Mouse (Mus musculus) thymus, adult 2 months (tissue): ENCODE results near the gene Greb1. TPM values are rescaled to one million over a fixed set of nuclear protein-coding genes. Genes with fewer than 3 reads are reported as not detected.
"Not testable (repeated sequence)": the region's sequence is repeated elsewhere in the genome, so short reads cannot be mapped to it uniquely, and the experiment has no call there.

Experiments used
- DNase-seq: peaks from one replicate; pipeline ENCODE4 v3.0.0; 2021
- H3K27ac ChIP-seq: fragments of 200-500 bp; 2 replicates; pipeline ENCODE4 v1.5.1; 2012; ENCODE audit warnings: low read length, control low read depth; ENCODE audit not compliant: control insufficient read depth, insufficient read depth
- H3K27me3 ChIP-seq: fragments of 200-500 bp; 2 replicates; pipeline ENCODE4 v1.6.1; 2012; ENCODE audit warnings: mild to moderate bottlenecking, low read length, moderate library complexity, mixed read lengths; ENCODE audit not compliant: control insufficient read depth, insufficient read depth
- H3K36me3 ChIP-seq: fragments of 200-500 bp; 2 replicates; pipeline ENCODE4 v1.6.1; 2012; ENCODE audit warnings: mild to moderate bottlenecking, low read length, moderate library complexity; ENCODE audit not compliant: control insufficient read depth, insufficient read depth
- H3K4me1 ChIP-seq: fragments of 200-500 bp; replicated peaks from 2 replicates; pipeline ENCODE4 v1.6.1; 2012; ENCODE audit warnings: low read length; ENCODE audit not compliant: control insufficient read depth, insufficient read depth
- H3K4me3 ChIP-seq: fragments of 200-500 bp; 2 replicates; pipeline ENCODE4 v1.5.1; 2012; ENCODE audit warnings: mild to moderate bottlenecking, low read length, control low read depth, moderate library complexity; ENCODE audit not compliant: control insufficient read depth, insufficient read depth
- CTCF ChIP-seq: fragments of 200-500 bp; IDR thresholded peaks from 2 replicates; pipeline ENCODE4 v1.5.1; 2012; ENCODE audit warnings: mild to moderate bottlenecking, control low read depth, low read length, moderate library complexity, borderline replicate concordance; ENCODE audit not compliant: control insufficient read depth, poor library complexity, insufficient read depth; ENCODE audit errors: extremely low read depth
- POLR2A ChIP-seq: fragments of 200-500 bp; IDR thresholded peaks from 2 replicates; pipeline ENCODE4 v1.6.1; 2012; ENCODE audit warnings: mild to moderate bottlenecking, low read length, control low read depth, moderate library complexity; ENCODE audit not compliant: control insufficient read depth, poor library complexity, insufficient read depth; ENCODE audit errors: extremely low read depth
- WGBS: fragments of 180-500 bp; shearing (Covaris S2); methylation state at CpG from one replicate; pipeline ENCODE4 v1.1.7; 2018; 5-methylcytosine and 5-hydroxymethylcytosine counted together
- polyA plus RNA-seq: library from polyadenylated mRNA; depleted of rRNA; stranded (reverse); fragments of >200 nt; gene quantifications from 2 replicates; pipeline ENCODE4 v1.2.3, GENCODE M21; 2012

Greb1 gene
- polyA plus RNA-seq, 1 experiment = 10.6 TPM

DNA sequence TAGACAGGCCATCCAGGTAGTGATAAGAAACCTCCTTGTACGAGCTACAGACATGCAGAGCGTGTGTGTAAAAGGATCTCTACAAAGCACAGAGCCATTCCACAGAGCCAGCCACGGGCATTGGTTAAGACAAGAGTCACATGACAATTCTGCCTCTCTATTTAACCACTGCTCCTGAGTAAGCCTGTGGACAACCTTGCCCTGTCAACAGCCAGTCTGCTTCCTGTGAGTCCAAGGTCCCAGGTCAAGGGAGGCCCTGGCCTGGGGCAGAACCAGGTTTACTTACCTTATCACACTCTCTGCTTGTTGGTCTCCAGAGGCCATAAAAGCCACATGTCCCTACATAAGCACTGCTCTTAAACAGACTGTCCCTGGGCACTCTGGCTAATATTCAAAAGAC lies 74.5 kb downstream of the Greb1 start:
- no peak for DNase-seq
- WGBS = 72% methylated on average over 3 of the region's 3 CpGs
- H3K4me3 ChIP-seq = no peak overlapping the region
- H3K27me3 ChIP-seq = no peaks in the 10 kb centered on the region
- H3K36me3 ChIP-seq = no peaks in the 10 kb centered on the region
- TF ChIP-seq POLR2A (no peak), CTCF (no peak)
- no peaks in the 10 kb centered on the region for H3K4me1 ChIP-seq
- no peak overlapping the region for H3K27ac ChIP-seq

DNA sequence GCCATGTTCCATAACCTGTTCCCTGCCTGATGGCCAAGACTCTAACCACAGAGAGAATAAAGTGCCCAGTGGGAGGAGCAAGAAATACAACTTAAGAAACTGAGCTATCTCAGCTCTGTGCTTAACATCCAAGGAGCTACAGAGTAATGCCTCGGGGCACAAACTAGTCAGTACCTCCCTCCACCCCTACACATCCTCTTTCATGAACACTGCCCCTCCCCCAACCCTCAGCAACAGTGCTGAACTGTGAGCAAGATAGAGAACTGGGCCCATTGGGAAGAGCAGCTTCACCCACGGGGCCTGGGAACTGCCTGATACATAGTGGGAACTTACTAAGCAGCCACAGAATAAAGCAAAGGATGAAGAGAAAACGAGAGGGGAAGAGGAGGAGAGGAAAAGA lies 77.1 kb downstream of the Greb1 start:
- Histone ChIP-seq H3K36me3 (no peaks in the 10 kb centered on the region), H3K27me3 (no peaks in the 10 kb centered on the region), H3K4me1 (no peaks in the 10 kb centered on the region), H3K27ac (no peak overlapping the region), H3K4me3 (no peak overlapping the region)
- TF ChIP-seq POLR2A = no peak
- no peak for TF ChIP-seq CTCF
- DNase-seq = peak; percentile 18
- 16% methylated on average over 3 of the region's 3 CpGs for WGBS

DNA sequence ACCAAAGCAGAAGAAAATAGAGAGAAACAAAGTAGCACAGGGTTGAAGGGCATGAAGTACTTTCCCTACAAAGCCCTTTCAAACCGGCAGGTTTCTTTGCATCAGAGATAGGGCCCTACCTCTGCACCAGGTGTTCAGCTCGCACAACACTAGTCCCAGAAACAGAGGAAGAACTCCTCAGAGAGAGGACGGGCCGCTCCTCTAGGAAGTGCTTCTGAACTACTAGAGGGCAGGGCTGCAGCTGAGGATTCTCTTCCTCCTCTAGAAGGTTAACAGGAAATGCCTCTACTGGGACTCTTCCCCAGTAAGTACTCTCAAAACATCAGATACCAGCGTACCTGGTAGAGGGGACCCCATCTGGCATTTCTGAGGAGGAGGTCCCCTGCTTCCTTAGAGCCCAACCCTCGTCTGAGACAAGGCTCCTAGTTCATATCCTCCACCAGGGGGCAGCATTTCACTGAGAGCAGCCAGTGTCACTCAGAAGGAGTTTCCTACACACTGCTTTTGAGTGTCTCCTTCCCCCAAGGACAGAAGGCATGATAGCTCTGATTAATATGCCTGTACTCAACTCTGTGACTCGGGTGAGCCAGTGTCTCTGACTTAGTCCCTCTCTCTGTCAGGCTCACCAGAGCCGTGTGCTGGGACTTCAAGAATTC lies 81.9 kb downstream of the Greb1 start:
- peak; percentile 46 for DNase-seq
- no peaks in the 10 kb centered on the region for H3K27me3 ChIP-seq
- WGBS = 30% methylated on average over 8 of the region's 8 CpGs
- H3K4me3 ChIP-seq = no peak overlapping the region
- no peaks in the 10 kb centered on the region for H3K36me3 ChIP-seq
- no peaks in the 10 kb centered on the region for H3K4me1 ChIP-seq
- TF ChIP-seq CTCF (no peak), POLR2A (no peak)
- H3K27ac ChIP-seq = no peak overlapping the region

DNA sequence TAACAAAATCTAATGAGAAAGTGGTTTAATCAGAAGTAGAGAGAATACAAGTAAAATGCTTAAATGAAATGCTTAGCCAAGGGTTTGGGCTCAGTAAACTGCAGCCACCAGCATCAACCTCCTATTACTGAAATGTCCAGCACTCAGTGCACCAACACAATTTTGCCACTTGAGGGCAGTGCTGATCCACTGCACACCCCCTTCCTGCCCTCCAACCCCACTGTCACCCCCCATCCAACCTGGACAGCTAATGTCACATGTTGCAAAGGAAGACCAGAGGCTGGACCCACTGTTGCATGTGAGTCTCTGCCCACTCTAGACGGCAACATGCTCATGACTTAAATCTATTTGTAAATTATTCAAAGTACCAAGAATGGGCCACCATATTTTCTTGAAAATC lies 83.0 kb downstream of the Greb1 start:
- H3K27me3 ChIP-seq = no peaks in the 10 kb centered on the region
- DNase-seq = peak; percentile 65
- no peak overlapping the region for H3K27ac ChIP-seq
- no peak overlapping the region for H3K4me3 ChIP-seq
- WGBS = 70% methylated on average over 1 of the region's 1 CpGs
- no peak for TF ChIP-seq POLR2A
- peak; percentile 69; the same call in 1 of the 2 replicates for TF ChIP-seq CTCF
- no peaks in the 10 kb centered on the region for H3K4me1 ChIP-seq
- H3K36me3 ChIP-seq = no peaks in the 10 kb centered on the region

DNA sequence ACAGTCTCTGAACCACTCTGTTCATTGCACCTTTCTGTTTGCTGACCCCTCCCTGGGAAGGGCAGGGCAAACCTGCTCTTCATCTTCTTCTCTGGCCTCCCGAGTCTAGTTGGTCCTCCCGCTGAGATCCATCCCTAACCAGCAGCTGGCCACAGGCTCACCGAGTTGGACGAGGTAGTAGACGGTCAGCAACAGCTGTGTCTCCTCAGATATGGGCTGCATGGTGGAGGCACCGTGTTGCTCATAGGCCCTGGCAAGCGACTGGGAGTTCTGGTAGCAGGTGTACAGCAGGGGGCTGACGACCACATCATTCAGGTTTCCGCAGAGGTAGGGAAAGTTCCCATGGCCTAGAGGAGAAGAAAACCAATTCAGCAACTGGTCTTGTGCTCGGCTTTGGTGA lies 86.1 kb downstream of the Greb1 start:
- no peak for TF ChIP-seq CTCF
- no peak for TF ChIP-seq POLR2A
- Histone ChIP-seq H3K4me3 (no peak overlapping the region), H3K36me3 (no peaks in the 10 kb centered on the region), H3K4me1 (no peaks in the 10 kb centered on the region), H3K27me3 (no peaks in the 10 kb centered on the region), H3K27ac (no peak overlapping the region)
- DNase-seq = no peak
- WGBS = 91% methylated on average over 10 of the region's 10 CpGs

DNA sequence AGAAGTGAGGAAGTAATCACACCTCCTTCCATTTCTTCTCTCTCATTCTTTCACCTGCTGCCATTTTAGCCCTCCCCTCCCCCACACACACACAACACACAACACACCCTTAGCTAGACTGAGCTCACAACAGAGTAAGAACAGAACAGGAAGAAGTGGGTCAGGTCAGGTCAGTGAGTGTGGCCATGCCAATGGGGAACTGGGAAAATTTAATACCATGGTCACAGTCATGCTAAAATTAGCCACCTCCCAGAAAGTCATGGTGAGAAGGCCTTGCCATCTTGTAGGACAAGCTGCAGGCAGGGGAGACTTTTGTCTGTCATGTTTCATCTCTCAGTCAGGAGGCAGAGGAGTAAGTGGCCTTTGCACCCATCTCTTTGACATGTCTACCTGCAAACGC lies 102.0 kb downstream of the Greb1 start:
- Histone ChIP-seq H3K4me3 (no peak overlapping the region), H3K27ac (no peak overlapping the region), H3K36me3 (no peaks in the 10 kb centered on the region), H3K4me1 (no peaks in the 10 kb centered on the region), H3K27me3 (no peaks in the 10 kb centered on the region)
- TF ChIP-seq CTCF = no peak
- no peak for TF ChIP-seq POLR2A
- DNase-seq = no peak
- 93% methylated on average over 1 of the region's 1 CpGs for WGBS

DNA sequence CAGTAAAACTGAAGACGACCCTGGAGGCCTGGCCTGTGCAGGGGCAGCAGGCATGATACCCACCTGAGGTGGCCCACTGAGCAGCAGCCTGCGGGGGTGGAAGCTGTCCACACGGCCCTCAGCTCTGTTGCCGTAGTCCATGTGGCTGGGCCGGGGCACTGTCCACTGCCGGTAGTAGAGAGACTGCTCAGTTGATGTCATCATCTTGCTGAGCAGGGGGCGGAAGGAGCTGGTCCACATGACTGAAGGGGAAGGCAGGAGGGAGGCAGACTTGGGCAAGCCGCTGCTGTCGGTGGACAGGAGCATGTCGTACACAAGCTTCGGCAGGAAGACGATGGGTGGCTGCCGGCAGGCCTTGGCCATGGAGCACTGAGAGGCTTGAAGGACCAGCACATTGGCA lies 104.5 kb downstream of the Greb1 start:
- Histone ChIP-seq H3K36me3 (no peaks in the 10 kb centered on the region), H3K27ac (no peak overlapping the region), H3K4me1 (no peaks in the 10 kb centered on the region), H3K27me3 (no peaks in the 10 kb centered on the region), H3K4me3 (no peak overlapping the region)
- 93% methylated on average over 13 of the region's 13 CpGs for WGBS
- TF ChIP-seq POLR2A (no peak), CTCF (no peak)
- DNase-seq = no peak

DNA sequence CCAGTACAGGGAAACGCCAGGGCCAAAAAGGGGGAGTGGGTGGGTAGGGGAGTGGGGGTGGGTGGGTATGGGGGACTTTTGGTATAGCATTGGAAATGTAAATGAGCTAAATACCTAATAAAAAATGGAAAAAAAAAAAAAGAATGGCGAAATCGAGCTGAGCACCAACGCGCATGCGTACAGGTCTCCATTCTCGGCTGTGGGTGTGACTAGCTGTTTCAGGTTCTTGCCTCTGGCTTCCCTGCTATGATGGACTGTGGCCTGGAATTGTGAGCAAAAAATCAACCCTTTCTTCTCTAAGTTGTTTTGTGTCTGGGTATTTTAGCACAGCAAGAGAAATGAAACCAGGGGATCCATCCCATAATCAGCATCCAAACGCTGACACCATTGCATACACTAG lies 105.4 kb downstream of the Greb1 start:
- not testable (repeated sequence) for H3K27me3 ChIP-seq, H3K36me3 ChIP-seq, H3K4me1 ChIP-seq, H3K27ac ChIP-seq, H3K4me3 ChIP-seq, DNase-seq
- WGBS = 98% methylated on average over 7 of the region's 8 CpGs
